Mouse (Mus musculus): ENCODE results near the gene Slc35e3. TPM values are rescaled to one million over a fixed set of nuclear protein-coding genes. Genes with fewer than 3 reads are reported as not detected.
"Not testable (repeated sequence)": the region's sequence is repeated elsewhere in the genome, so short reads cannot be mapped to it uniquely, and the experiment has no call there.

The Slc35e3 gene
- total RNA-seq, 2 experiments from 2014 or later, result 28.5 to 31.6 TPM

- DNase-seq (ENCODE audit: low spot score in 2 of 2), result no peak
- intact Hi-C loops (cut with DNase I), result no loop called here
Observed at GRCm38 (mm10) chr10:117766111-117766895, 20.1 kb upstream of the Slc35e3 start.

GRCm38 (mm10) chr10:117765116-117765894, 19.1 kb upstream of the Slc35e3 start:
- intact Hi-C loops (cut with DNase I), result no loop called here
- no peak for DNase-seq (ENCODE audit: low spot score in 2 of 2)

- intact Hi-C loops (cut with DNase I), result no loop called here
- no peak for DNase-seq (ENCODE audit: low spot score in 2 of 2)
Observed at GRCm38 (mm10) chr10:117764598-117764997, 18.4 kb upstream of the Slc35e3 start.

GRCm38 (mm10) chr10:117763588-117764190, 17.5 kb upstream of the Slc35e3 start:
- DNase-seq (ENCODE audit: low spot score in 2 of 2), result no peak
- intact Hi-C loops (cut with DNase I), result no loop called here

- DNase-seq (ENCODE audit: low spot score in 2 of 2), result no peak
- intact Hi-C loops (cut with DNase I), result no loop called here
Observed at GRCm38 (mm10) chr10:117762966-117763365, 16.8 kb upstream of the Slc35e3 start.

- no peak for DNase-seq (ENCODE audit: low spot score in 2 of 2)
- intact Hi-C loops (cut with DNase I), result no loop called here
Observed at GRCm38 (mm10) chr10:117762281-117762830, 16.2 kb upstream of the Slc35e3 start.

GRCm38 (mm10) chr10:117761551-117761950, 15.4 kb upstream of the Slc35e3 start:
- DNase-seq (ENCODE audit: low spot score in 2 of 2), result no peak
- intact Hi-C loops (cut with DNase I), result no loop called here

- no peak for DNase-seq (ENCODE audit: low spot score in 2 of 2)
- intact Hi-C loops (cut with DNase I), result no loop called here
Observed at GRCm38 (mm10) chr10:117760831-117761335, 14.7 kb upstream of the Slc35e3 start.

- no peak for DNase-seq (ENCODE audit: low spot score in 2 of 2)
- intact Hi-C loops (cut with DNase I), result no loop called here
Observed at GRCm38 (mm10) chr10:117759844-117760630, 13.9 kb upstream of the Slc35e3 start.

GRCm38 (mm10) chr10:117758749-117759727, 12.9 kb upstream of the Slc35e3 start:
- intact Hi-C loops (cut with DNase I), result no loop called here
- DNase-seq (ENCODE audit: low spot score in 2 of 2), result no peak

- DNase-seq (ENCODE audit: low spot score in 2 of 2); intact Hi-C loops (cut with DNase I): not testable (repeated sequence)
Observed at GRCm38 (mm10) chr10:117758344-117758743, 12.2 kb upstream of the Slc35e3 start.

GRCm38 (mm10) chr10:117757796-117758342, 11.7 kb upstream of the Slc35e3 start:
- intact Hi-C loops (cut with DNase I), result no loop called here

GRCm38 (mm10) chr10:117757259-117757658, 11.1 kb upstream of the Slc35e3 start:
- no peak for DNase-seq (ENCODE audit: low spot score in 2 of 2)
- intact Hi-C loops (cut with DNase I), result no loop called here

More at GRCm38 (mm10) chr10:117757796-117758342, 11.7 kb upstream of the Slc35e3 start:
- no peak for DNase-seq (ENCODE audit: low spot score in 2 of 2)

GRCm38 (mm10) chr10:117756784-117757183, 10.6 kb upstream of the Slc35e3 start:
- no peak for DNase-seq (ENCODE audit: low spot score in 2 of 2)
- intact Hi-C loops (cut with DNase I), result no loop called here

GRCm38 (mm10) chr10:117755799-117756467, 9.8 kb upstream of the Slc35e3 start:
- intact Hi-C loops (cut with DNase I), result no loop called here
- no peak for DNase-seq (ENCODE audit: low spot score in 2 of 2)

GRCm38 (mm10) chr10:117755086-117755798, 9.1 kb upstream of the Slc35e3 start:
- DNase-seq (ENCODE audit: low spot score in 2 of 2), result no peak
- intact Hi-C loops (cut with DNase I), result no loop called here

GRCm38 (mm10) chr10:117754609-117754940, 8.4 kb upstream of the Slc35e3 start:
- no peak for DNase-seq (ENCODE audit: low spot score in 2 of 2)
- intact Hi-C loops (cut with DNase I), result no loop called here
